Mouse (Mus musculus) erythroblast, embryonic 14.5 days (primary cell): Measurements from ENCODE around the gene Hoxa5.

Experiments used
- GATA1 ChIP-seq: IDR thresholded peaks from 2 replicates; pipeline ENCODE4 v1.6.1; 2012; ENCODE audit warnings: low read length, inconsistent platforms, mixed read lengths
- TAL1 ChIP-seq: IDR thresholded peaks from 3 replicates; pipeline ENCODE4 v1.6.1; 2012; ENCODE audit warnings: low read length, inconsistent platforms, mixed read lengths

GRCm38 (mm10) chr6:52241001-52241621 lies 36.7 kb upstream of the Hoxa5 start:
- TF ChIP-seq GATA1 (no peak), TAL1 (no peak)
